Mouse (Mus musculus): ENCODE data around the gene Mef2a. TPM values are rescaled to one million over a fixed set of nuclear protein-coding genes. Genes with fewer than 3 reads are reported as not detected.
"Not testable (repeated sequence)": the region's sequence is repeated elsewhere in the genome, so short reads cannot be mapped to it uniquely, and the experiment has no call there.

Mef2a gene
- polyA plus RNA-seq, 1 experiment from 2014 or later: 39.3 TPM

DNA sequence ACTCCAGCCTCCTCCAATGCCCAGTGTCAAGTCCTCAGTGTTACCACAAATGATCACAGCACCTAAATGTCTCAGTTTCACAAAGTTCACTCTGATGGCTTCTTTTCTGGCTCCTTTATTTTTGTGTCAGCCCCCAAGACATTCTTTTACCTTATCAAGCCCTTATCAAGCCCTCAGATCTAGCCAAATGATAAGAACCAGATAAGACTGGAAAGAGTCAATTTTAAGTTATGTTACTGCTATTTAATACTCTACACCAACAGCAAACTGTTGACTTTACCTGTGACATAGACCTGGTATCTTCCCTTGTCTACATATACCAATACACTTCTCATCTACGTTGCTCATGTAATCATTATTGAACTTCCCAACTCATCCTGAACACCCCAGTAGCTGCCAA, 76.2 kb downstream of the Mef2a start:
- H3K36me3 ChIP-seq: no peaks in the 10 kb centered on the region
- WGBS: 100% methylated on average over 1 of the region's 1 CpGs
- no peak overlapping the region for H3K9ac ChIP-seq
- H3K4me1 ChIP-seq: no peaks in the 10 kb centered on the region
- no peak overlapping the region for H3K4me3 ChIP-seq
- no peaks in the 10 kb centered on the region for H3K27me3 ChIP-seq
- ATAC-seq (ENCODE audit: low FRiP score): no peak
- H3K4me2 ChIP-seq (replicated peaks): no peak overlapping the region
- no peak overlapping the region for H3K27ac ChIP-seq
- no peaks in the 10 kb centered on the region for H3K9me3 ChIP-seq (replicated peaks)

DNA sequence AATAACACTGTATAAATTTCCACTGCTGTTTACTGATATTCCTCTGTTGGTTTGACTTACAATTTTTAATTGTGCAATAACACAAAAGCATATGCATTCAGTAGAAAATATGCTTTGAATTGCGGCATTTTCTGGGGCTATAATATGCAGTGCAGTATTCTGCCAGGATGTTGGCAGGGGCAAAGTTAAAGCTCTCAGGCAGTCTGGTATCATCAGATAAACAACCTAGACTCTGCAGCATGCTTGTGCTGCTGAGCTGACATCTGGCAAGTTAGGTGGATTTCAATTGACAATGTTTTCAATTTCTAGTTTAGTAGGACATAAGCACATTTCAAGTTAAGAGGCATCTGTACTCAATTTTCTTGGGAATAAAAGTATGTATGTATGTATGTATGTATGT, 81.3 kb downstream of the Mef2a start:
- Histone ChIP-seq H3K27me3 (no peaks in the 10 kb centered on the region), H3K27ac (no peak overlapping the region), H3K4me3 (no peak overlapping the region), H3K36me3 (no peaks in the 10 kb centered on the region), H3K4me1 (no peaks in the 10 kb centered on the region), H3K9ac (no peak overlapping the region), H3K4me2 (replicated peaks) (no peak overlapping the region), H3K9me3 (replicated peaks) (no peaks in the 10 kb centered on the region)
- 92% methylated on average over 1 of the region's 1 CpGs for WGBS
- no peak for ATAC-seq (ENCODE audit: low FRiP score)

GRCm38 (mm10) chr7:67287456-67287855, 85.2 kb downstream of the Mef2a start:
- Histone ChIP-seq H3K27ac (no peak overlapping the region), H3K4me2 (replicated peaks) (no peak overlapping the region), H3K9me3 (replicated peaks) (no peaks in the 10 kb centered on the region), H3K36me3 (no peaks in the 10 kb centered on the region), H3K4me3 (no peak overlapping the region), H3K4me1 (no peaks in the 10 kb centered on the region), H3K9ac (no peak overlapping the region), H3K27me3 (no peaks in the 10 kb centered on the region)
- 87% methylated on average over 4 of the region's 4 CpGs for WGBS
- no peak for ATAC-seq (ENCODE audit: low FRiP score)

- ATAC-seq (ENCODE audit: low FRiP score): no peak
- 93% methylated on average over 6 of the region's 6 CpGs for WGBS
- no peak overlapping the region for H3K4me3 ChIP-seq
- H3K4me2 ChIP-seq (replicated peaks): no peak overlapping the region
- H3K9ac ChIP-seq: no peak overlapping the region
- H3K27ac ChIP-seq: no peak overlapping the region
- no peaks in the 10 kb centered on the region for H3K4me1 ChIP-seq
- no peaks in the 10 kb centered on the region for H3K36me3 ChIP-seq
- no peaks in the 10 kb centered on the region for H3K27me3 ChIP-seq
- H3K9me3 ChIP-seq (replicated peaks): no peaks in the 10 kb centered on the region
Observed at GRCm38 (mm10) chr7:67283581-67283980, 89.1 kb downstream of the Mef2a start.

GRCm38 (mm10) chr7:67270447-67270846, 102.2 kb downstream of the Mef2a start:
- H3K9me3 ChIP-seq (replicated peaks): not testable (repeated sequence)
- 89% methylated on average over 4 of the region's 4 CpGs for WGBS

DNA sequence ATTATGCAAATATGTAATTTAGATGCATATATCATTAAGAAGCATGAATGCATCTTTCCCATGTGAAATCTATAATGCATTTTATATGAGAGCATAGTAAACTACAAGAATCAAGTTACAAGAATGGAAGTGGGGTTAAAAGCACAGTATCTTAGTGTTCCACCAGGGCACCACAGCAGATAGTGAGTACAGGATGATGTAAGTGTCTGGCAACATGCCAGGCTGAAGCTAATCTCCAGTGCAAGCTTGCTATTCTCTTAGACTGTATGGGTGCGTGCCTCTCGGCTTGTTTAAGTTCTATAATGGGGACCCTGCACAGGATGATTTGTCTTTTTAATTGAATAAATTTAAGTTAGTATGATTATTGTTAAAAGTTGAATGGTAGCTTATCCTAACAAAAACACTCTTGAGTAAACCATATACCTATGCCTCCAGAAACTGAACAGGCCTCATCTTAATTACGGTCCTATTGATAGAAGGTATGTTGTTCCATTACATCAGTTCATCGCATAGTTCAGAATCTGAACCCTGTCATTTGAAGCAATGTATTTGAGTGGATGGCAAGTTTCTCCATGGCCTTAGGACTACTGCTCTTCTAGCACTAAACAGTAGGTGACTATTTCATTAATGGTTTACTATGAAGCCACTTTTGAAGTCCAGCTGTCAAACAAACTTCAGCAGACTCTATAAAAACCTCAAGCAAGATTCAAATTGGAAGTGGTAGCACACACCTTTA, 112.7 kb downstream of the Mef2a start:
- no peak for ATAC-seq (ENCODE audit: low FRiP score)
- H3K27ac ChIP-seq: no peak overlapping the region
- H3K4me3 ChIP-seq: no peak overlapping the region
- H3K36me3 ChIP-seq: peaks cover 10% of the 10 kb centered on the region
- no peaks in the 10 kb centered on the region for H3K4me1 ChIP-seq
- no peak overlapping the region for H3K4me2 ChIP-seq (replicated peaks)
- H3K27me3 ChIP-seq: no peaks in the 10 kb centered on the region
- 84% methylated on average over 4 of the region's 4 CpGs for WGBS
- no peaks in the 10 kb centered on the region for H3K9me3 ChIP-seq (replicated peaks)
- no peak overlapping the region for H3K9ac ChIP-seq

More at GRCm38 (mm10) chr7:67270447-67270846, 102.2 kb downstream of the Mef2a start:
- H3K36me3 ChIP-seq; H3K4me1 ChIP-seq; H3K9ac ChIP-seq; H3K27me3 ChIP-seq; H3K4me3 ChIP-seq; H3K27ac ChIP-seq; ATAC-seq (ENCODE audit: low FRiP score); H3K4me2 ChIP-seq (replicated peaks): not testable (repeated sequence)

- Histone ChIP-seq H3K4me1 (no peaks in the 10 kb centered on the region), H3K4me2 (replicated peaks) (no peak overlapping the region), H3K4me3 (no peak overlapping the region), H3K27me3 (no peaks in the 10 kb centered on the region), H3K9ac (no peak overlapping the region), H3K36me3 (peaks cover 11% of the 10 kb centered on the region; the same call in 1 of the 2 replicates), H3K27ac (no peak overlapping the region), H3K9me3 (replicated peaks) (no peaks in the 10 kb centered on the region)
- WGBS: 78% methylated on average over 2 of the region's 2 CpGs
- no peak for ATAC-seq (ENCODE audit: low FRiP score)
Observed at GRCm38 (mm10) chr7:67246067-67246466, 126.6 kb downstream of the Mef2a start.

GRCm38 (mm10) chr7:67245255-67245654, 127.4 kb downstream of the Mef2a start:
- H3K36me3 ChIP-seq: peaks cover 11% of the 10 kb centered on the region; the same call in 1 of the 2 replicates
- no peak overlapping the region for H3K4me3 ChIP-seq
- ATAC-seq (ENCODE audit: low FRiP score): no peak
- H3K9ac ChIP-seq: no peak overlapping the region
- no peak overlapping the region for H3K4me2 ChIP-seq (replicated peaks)
- H3K27ac ChIP-seq: no peak overlapping the region
- H3K9me3 ChIP-seq (replicated peaks): no peaks in the 10 kb centered on the region
- WGBS: 95% methylated on average over 1 of the region's 1 CpGs
- H3K4me1 ChIP-seq: no peaks in the 10 kb centered on the region
- H3K27me3 ChIP-seq: no peaks in the 10 kb centered on the region

GRCm38 (mm10) chr7:67243894-67244282, 128.8 kb downstream of the Mef2a start:
- H3K4me2 ChIP-seq (replicated peaks): no peak overlapping the region
- 73% methylated on average over 4 of the region's 4 CpGs for WGBS
- H3K9me3 ChIP-seq (replicated peaks): no peaks in the 10 kb centered on the region
- H3K4me3 ChIP-seq: no peak overlapping the region
- H3K4me1 ChIP-seq: no peaks in the 10 kb centered on the region
- ATAC-seq (ENCODE audit: low FRiP score): no peak
- H3K27me3 ChIP-seq: no peaks in the 10 kb centered on the region
- peaks cover 10% of the 10 kb centered on the region; the same call in 1 of the 2 replicates for H3K36me3 ChIP-seq
- H3K27ac ChIP-seq: no peak overlapping the region
- H3K9ac ChIP-seq: no peak overlapping the region

GRCm38 (mm10) chr7:67243121-67243893, 129.4 kb downstream of the Mef2a start:
- H3K4me2 ChIP-seq (replicated peaks): no peak overlapping the region
- WGBS: 56% methylated on average over 2 of the region's 2 CpGs
- no peaks in the 10 kb centered on the region for H3K9me3 ChIP-seq (replicated peaks)
- H3K27ac ChIP-seq: no peak overlapping the region
- no peak overlapping the region for H3K4me3 ChIP-seq
- no peaks in the 10 kb centered on the region for H3K4me1 ChIP-seq
- no peak overlapping the region for H3K9ac ChIP-seq
- H3K27me3 ChIP-seq: no peaks in the 10 kb centered on the region
- peaks cover 11% of the 10 kb centered on the region; the same call in 1 of the 2 replicates for H3K36me3 ChIP-seq
- no peak for ATAC-seq (ENCODE audit: low FRiP score)

DNA sequence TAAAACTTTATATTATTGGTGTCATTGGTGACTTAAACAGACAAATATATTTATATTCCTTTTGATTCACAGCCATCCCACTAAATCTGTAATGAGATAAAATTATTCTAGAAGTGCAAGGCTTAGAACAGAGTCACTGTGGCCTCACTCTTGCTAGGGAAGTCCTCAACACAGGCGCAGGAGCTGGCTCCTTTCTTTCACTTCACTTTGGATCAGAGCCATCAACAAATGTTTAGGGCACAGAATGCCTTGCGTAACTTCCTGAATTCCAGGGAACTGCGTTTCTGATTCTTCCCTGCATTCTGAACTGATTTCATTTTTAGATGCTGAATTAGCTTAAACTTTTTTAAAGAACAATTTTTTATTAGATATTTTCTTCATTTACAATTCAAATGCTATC, 130.7 kb downstream of the Mef2a start:
- Histone ChIP-seq H3K27me3 (no peaks in the 10 kb centered on the region), H3K4me2 (replicated peaks) (no peak overlapping the region), H3K9ac (no peak overlapping the region), H3K4me1 (no peaks in the 10 kb centered on the region), H3K36me3 (peaks cover 14% of the 10 kb centered on the region), H3K4me3 (no peak overlapping the region), H3K9me3 (replicated peaks) (no peaks in the 10 kb centered on the region), H3K27ac (no peak overlapping the region)
- 97% methylated on average over 3 of the region's 3 CpGs for WGBS
- ATAC-seq (ENCODE audit: low FRiP score): no peak

DNA sequence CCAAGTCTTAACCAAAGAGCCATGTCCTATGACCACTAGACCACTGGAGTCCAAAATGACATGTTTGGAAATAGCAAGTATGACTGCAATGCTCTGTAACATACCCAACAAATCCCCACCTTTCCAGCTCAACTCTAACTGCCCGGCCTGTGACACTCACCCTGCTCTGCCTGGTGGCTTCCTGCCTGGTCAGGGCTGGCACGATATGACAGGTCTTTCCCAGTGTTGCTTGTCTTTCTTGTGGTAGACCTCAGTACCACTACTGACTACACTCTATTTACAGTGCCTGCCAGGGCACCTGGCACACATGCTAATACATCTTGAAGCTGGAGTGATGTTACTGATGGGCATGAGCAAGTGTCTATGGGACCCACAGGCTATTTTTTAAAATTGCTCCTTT, 134.9 kb downstream of the Mef2a start:
- H3K9ac ChIP-seq: no peak overlapping the region
- no peaks in the 10 kb centered on the region for H3K9me3 ChIP-seq (replicated peaks)
- H3K27me3 ChIP-seq: no peaks in the 10 kb centered on the region
- no peak overlapping the region for H3K4me3 ChIP-seq
- no peaks in the 10 kb centered on the region for H3K4me1 ChIP-seq
- ATAC-seq (ENCODE audit: low FRiP score): no peak
- no peak overlapping the region for H3K27ac ChIP-seq
- WGBS: 98% methylated on average over 2 of the region's 2 CpGs
- no peak overlapping the region for H3K4me2 ChIP-seq (replicated peaks)
- peaks cover 34% of the 10 kb centered on the region for H3K36me3 ChIP-seq

DNA sequence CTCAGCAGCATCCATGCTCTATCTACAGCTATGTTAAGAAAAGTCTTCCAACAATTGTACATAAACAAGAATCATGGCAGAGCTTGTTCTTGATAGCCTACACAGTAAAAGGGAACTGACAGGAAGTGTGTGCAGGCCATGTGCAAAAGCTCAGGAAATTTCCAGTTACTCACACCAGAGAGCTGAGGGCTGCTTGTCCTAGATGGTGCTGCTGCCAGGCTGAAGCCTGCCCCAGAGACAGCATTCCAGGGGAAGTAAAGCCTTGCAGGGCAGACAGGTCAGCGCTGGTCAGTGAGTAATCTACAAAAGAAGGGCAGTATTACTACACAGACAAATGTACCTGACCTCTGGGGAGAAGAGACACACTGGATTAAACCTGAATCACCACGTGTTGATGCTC, 136.3 kb downstream of the Mef2a start:
- H3K27ac ChIP-seq: no peak overlapping the region
- 79% methylated on average over 2 of the region's 2 CpGs for WGBS
- ATAC-seq (ENCODE audit: low FRiP score): no peak
- no peak overlapping the region for H3K4me3 ChIP-seq
- H3K4me2 ChIP-seq (replicated peaks): no peak overlapping the region
- no peaks in the 10 kb centered on the region for H3K27me3 ChIP-seq
- H3K9me3 ChIP-seq (replicated peaks): no peaks in the 10 kb centered on the region
- no peak overlapping the region for H3K9ac ChIP-seq
- peaks cover 38% of the 10 kb centered on the region for H3K36me3 ChIP-seq
- no peaks in the 10 kb centered on the region for H3K4me1 ChIP-seq

Data from hindbrain, embryonic 12.5 days (tissue).